Mouse (Mus musculus): ENCODE results near the gene Lyst.

DNA sequence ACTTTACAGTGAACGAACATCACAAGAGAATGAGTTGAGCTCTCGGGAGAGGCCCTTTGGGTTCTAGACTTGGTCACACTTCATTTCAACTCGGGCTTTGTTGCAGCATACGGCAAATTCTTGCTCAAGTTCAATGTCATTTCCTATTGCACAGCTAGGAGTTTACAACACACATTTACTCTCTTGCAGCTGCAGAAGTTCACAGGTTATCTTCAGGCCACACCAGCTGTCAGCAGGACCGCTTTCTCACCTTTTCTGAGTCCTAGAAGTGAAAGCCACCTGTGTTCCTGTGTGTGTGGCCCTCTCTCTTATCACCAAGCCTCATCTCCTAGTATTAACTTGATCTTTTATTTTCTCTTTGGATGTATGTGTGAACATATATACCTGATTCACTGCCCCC, 31.3 kb upstream of the Lyst start:
- no peak for TF ChIP-seq CTCF (IDR thresholded peaks at IDR 0.05; ENCODE audit: extremely low read depth, insufficient read length, insufficient replicate concordance, low read depth, low read length)
- TF ChIP-seq POLR2A (IDR thresholded peaks at IDR 0.05; ENCODE audit: low read depth, low read length): no peak

All from small intestine, adult 2 months (tissue).